Mouse (Mus musculus) R1 (cell line): ENCODE data around the gene Six2.

Experiments
- DNase-seq: peaks from one replicate; pipeline ENCODE4 v3.0.0-alpha.2; 2018; ENCODE audit warnings: low read depth, low spot score

The Six2 gene

GRCm38 (mm10) chr17:85688236-85688910 lies at the start of gene Six2:
Gene Six2, minus strand, starts transcription at chr17:85688274.
- DNase-seq = peak; percentile 82

GRCm38 (mm10) chr17:85737090-85737780 lies 49.2 kb upstream of the Six2 start:
- DNase-seq = no peak

GRCm38 (mm10) chr17:85731329-85731728 lies 43.3 kb upstream of the Six2 start:
- no peak for DNase-seq

GRCm38 (mm10) chr17:85730231-85731015 lies 42.3 kb upstream of the Six2 start:
- no peak for DNase-seq

- DNase-seq = no peak
Measured at GRCm38 (mm10) chr17:85728071-85728718, 40.1 kb upstream of the Six2 start.

GRCm38 (mm10) chr17:85725988-85726387 lies 37.9 kb upstream of the Six2 start:
- DNase-seq = no peak

- DNase-seq = no peak
Measured at GRCm38 (mm10) chr17:85723166-85723565, 35.1 kb upstream of the Six2 start.

GRCm38 (mm10) chr17:85717266-85717665 lies 29.2 kb upstream of the Six2 start:
- DNase-seq = no peak

- peak; percentile 9 for DNase-seq
Measured at GRCm38 (mm10) chr17:85715784-85716183, 27.7 kb upstream of the Six2 start.

- DNase-seq = no peak
Measured at GRCm38 (mm10) chr17:85714370-85714769, 26.3 kb upstream of the Six2 start.

GRCm38 (mm10) chr17:85712874-85713273 lies 24.8 kb upstream of the Six2 start:
- no peak for DNase-seq

GRCm38 (mm10) chr17:85704369-85705260 lies 16.5 kb upstream of the Six2 start:
- DNase-seq = no peak

- DNase-seq = no peak
Measured at GRCm38 (mm10) chr17:85700028-85700427, 12.0 kb upstream of the Six2 start.

GRCm38 (mm10) chr17:85698643-85699042 lies 10.6 kb upstream of the Six2 start:
- DNase-seq = no peak

GRCm38 (mm10) chr17:85697976-85698375 lies 9.9 kb upstream of the Six2 start:
- DNase-seq = no peak

GRCm38 (mm10) chr17:85694499-85694898 lies 6.4 kb upstream of the Six2 start:
- DNase-seq = peak; percentile 37

GRCm38 (mm10) chr17:85693101-85693500 lies 5.0 kb upstream of the Six2 start:
- DNase-seq = no peak

GRCm38 (mm10) chr17:85692594-85692993 lies 4.5 kb upstream of the Six2 start:
- DNase-seq = no peak

- peak; percentile 45 for DNase-seq
Measured at GRCm38 (mm10) chr17:85691701-85692536, 3.8 kb upstream of the Six2 start.

- peak; percentile 69 for DNase-seq
Measured at GRCm38 (mm10) chr17:85690969-85691335, 2.9 kb upstream of the Six2 start.
